Mouse (Mus musculus) gastrocnemius, postnatal 10 days (tissue): ENCODE results near the gene Ccdc97. TPM values are rescaled to one million over a fixed set of nuclear protein-coding genes. Genes with fewer than 3 reads are reported as not detected.

Source experiments
- DNase-seq: peaks from one replicate; pipeline ENCODE4 v3.0.0; 2021; ENCODE audit warnings: mixed read lengths
- total RNA-seq, 2 experiments: library from RNA; stranded (reverse); gene quantifications; 2 replicates each; pipeline ENCODE4 v1.2.3; 2021

The Ccdc97 gene
- total RNA-seq, 2 experiments from 2014 or later: 31.9 to 39.6 TPM

GRCm38 (mm10) chr7:25720760-25721159 is 1.9 kb upstream of the Ccdc97 start:
- DNase-seq: no peak

GRCm38 (mm10) chr7:25719761-25720610 is 1.1 kb upstream of the Ccdc97 start:
- DNase-seq: peak; percentile 81

GRCm38 (mm10) chr7:25717478-25717877 is 1.4 kb downstream of the Ccdc97 start:
- DNase-seq: no peak

GRCm38 (mm10) chr7:25715731-25716271 is 3.1 kb downstream of the Ccdc97 start:
- no peak for DNase-seq

GRCm38 (mm10) chr7:25714581-25714980 is 4.3 kb downstream of the Ccdc97 start:
- no peak for DNase-seq

GRCm38 (mm10) chr7:25712801-25713200 is 6.1 kb downstream of the Ccdc97 start:
- DNase-seq: no peak

- DNase-seq: peak; percentile 39
Observed at GRCm38 (mm10) chr7:25711731-25712197, 7.1 kb downstream of the Ccdc97 start.

- DNase-seq: no peak
Observed at GRCm38 (mm10) chr7:25711165-25711564, 7.7 kb downstream of the Ccdc97 start.

- DNase-seq: no peak
Observed at GRCm38 (mm10) chr7:25710519-25711130, 8.3 kb downstream of the Ccdc97 start.

GRCm38 (mm10) chr7:25709961-25710360 is 8.9 kb downstream of the Ccdc97 start:
- DNase-seq: peak; percentile 48

- DNase-seq: no peak
Observed at GRCm38 (mm10) chr7:25707581-25708292, 11.2 kb downstream of the Ccdc97 start.

- DNase-seq: no peak
Observed at GRCm38 (mm10) chr7:25706578-25707170, 12.2 kb downstream of the Ccdc97 start.

- no peak for DNase-seq
Observed at GRCm38 (mm10) chr7:25705801-25706251, 13.1 kb downstream of the Ccdc97 start.

GRCm38 (mm10) chr7:25704716-25705364 is 14.0 kb downstream of the Ccdc97 start:
- no peak for DNase-seq

- DNase-seq: no peak
Observed at GRCm38 (mm10) chr7:25703793-25704494, 14.9 kb downstream of the Ccdc97 start.

- no peak for DNase-seq
Observed at GRCm38 (mm10) chr7:25702350-25702749, 16.5 kb downstream of the Ccdc97 start.

GRCm38 (mm10) chr7:25700732-25701131 is 18.2 kb downstream of the Ccdc97 start:
- no peak for DNase-seq

- no peak for DNase-seq
Observed at GRCm38 (mm10) chr7:25699851-25700250, 19.0 kb downstream of the Ccdc97 start.

- DNase-seq: no peak
Observed at GRCm38 (mm10) chr7:25694104-25694503, 24.8 kb downstream of the Ccdc97 start.

- DNase-seq: no peak
Observed at GRCm38 (mm10) chr7:25690051-25690450, 28.8 kb downstream of the Ccdc97 start.

GRCm38 (mm10) chr7:25689603-25690021 is 29.3 kb downstream of the Ccdc97 start:
- no peak for DNase-seq
